Mouse (Mus musculus): Measurements from ENCODE around the gene Gosr1.
"Not testable (repeated sequence)": the region's sequence is repeated elsewhere in the genome, so short reads cannot be mapped to it uniquely, and the experiment has no call there.

The Gosr1 gene

DNA sequence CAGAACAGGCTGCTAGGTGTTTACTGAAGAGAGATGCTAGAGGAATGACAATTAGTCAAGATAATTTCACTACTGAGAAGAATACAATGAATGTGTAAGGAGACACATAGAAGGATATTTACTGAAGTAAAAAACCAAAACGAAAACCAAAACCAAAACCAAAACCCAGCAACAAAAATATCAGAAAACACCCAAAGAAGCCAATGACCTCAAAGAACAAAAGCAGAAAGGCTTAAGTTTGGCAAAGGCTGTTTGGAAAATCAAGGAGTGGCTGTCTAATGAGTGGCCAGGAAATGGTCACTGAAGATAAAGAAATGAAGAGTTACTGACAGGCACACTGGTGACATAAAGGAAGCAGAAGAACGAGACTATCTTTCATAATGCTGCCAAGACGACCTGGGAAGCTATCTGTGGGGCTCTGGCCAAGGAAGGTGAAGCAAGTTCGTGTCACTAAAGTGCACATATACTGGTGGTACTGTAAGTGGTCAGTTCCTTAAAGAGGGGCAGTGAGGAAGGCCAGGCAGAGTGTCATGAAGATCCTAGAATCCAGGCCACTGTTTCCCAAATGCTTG lies 27.5 kb downstream of the Gosr1 start:
- no peak for DNase-seq (ENCODE audit: low read depth, low spot score)

DNA sequence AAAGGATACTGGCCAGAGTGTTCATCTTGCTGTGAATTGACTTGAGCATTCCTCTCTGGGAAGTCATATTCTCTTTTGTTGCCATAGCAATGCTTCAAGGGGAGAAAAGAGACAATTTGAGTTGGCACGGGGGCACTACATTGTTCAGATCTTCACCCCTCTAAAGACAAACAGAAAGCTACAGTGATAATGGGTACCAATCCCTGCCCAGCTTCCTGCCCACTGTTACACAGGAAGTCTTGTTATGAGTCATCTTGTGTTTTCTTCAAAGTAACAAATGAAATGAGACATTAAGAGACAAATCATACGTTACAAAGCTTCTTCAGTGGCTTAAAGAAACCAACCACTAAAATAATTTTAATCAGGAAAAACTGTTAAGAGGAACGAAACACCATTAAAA lies 28.8 kb downstream of the Gosr1 start:
- no peak for DNase-seq (ENCODE audit: low read depth, low spot score)

DNA sequence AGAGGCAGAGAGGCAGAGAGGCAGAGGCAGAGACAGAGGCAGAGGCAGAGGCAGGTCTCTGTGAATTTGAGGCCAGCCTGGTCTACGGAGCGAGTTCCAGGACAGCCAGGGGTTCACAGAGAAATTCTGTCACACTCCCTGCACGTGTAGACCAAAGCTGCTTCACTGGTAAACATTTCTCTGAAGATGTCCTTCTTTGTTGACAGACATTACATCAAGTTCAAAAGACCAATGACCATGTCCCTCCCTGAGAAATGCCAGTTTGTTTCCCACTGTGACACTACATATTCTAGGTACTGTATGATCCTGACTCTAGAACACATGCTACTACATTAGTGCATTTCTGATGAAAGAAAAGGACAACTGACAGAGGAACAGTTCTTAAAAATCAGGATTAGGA lies 32.7 kb downstream of the Gosr1 start:
- no peak for DNase-seq (ENCODE audit: low read depth, low spot score)

DNA sequence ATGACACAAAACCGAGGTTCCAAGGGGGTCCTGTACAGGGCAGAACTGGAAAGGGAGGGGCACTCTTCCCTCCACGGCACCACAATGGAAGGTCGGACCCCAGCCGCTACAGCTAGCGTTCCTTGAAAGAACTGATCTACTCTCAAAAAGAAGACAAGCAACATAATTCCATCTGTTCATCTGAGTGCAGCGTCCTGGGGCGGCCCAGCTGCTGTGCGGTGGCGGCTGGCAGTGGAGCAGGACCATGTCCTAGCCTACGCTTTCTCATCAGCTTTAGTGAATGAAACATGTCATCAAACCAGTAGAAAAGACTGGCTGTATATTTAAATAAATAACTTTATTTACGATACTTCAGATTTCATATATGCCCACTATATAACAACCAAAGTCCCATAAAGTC lies 35.3 kb downstream of the Gosr1 start:
- DNase-seq (ENCODE audit: low read depth, low spot score), result no peak

DNA sequence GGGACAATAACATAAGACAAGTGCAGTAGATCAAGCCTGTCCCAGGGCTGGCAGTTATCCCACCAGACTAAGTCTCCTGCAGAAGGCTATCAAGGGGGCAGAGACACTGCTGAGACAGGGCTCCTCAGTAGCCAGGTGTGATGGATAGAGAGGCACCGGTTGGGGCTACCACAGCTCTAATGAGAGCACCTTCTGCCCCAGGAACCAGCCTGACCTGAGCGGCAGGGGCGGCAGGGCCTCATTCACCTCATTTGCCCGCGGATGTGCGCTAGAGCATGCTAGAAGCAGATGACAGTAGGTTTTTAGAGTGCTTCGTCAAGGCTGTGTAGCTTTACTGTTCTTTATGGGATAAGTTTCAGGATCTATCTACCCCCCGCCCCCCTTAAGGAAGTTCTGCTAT lies 39.5 kb downstream of the Gosr1 start:
- no peak for DNase-seq (ENCODE audit: low read depth, low spot score)

DNA sequence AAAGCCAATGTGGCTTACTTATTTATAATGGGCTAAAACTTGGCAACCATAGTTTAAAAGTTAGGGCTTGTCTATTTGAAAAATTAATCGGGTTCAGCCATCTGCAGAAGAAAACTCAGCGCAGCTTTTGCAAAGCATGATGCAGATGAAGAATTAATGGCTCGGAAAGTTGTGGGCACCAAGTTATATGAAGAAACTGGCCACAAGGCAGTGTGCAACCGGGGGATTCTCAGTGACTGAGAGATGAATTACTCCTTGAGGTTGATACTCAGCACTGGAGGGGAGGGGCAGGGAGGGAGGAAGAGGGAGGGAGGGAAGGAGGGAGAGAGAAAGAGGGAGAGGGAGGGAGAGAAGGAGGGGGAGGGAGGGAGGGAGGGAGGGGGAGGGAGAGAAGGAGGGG lies 46.4 kb downstream of the Gosr1 start:
- no peak for DNase-seq (ENCODE audit: low read depth, low spot score)

DNA sequence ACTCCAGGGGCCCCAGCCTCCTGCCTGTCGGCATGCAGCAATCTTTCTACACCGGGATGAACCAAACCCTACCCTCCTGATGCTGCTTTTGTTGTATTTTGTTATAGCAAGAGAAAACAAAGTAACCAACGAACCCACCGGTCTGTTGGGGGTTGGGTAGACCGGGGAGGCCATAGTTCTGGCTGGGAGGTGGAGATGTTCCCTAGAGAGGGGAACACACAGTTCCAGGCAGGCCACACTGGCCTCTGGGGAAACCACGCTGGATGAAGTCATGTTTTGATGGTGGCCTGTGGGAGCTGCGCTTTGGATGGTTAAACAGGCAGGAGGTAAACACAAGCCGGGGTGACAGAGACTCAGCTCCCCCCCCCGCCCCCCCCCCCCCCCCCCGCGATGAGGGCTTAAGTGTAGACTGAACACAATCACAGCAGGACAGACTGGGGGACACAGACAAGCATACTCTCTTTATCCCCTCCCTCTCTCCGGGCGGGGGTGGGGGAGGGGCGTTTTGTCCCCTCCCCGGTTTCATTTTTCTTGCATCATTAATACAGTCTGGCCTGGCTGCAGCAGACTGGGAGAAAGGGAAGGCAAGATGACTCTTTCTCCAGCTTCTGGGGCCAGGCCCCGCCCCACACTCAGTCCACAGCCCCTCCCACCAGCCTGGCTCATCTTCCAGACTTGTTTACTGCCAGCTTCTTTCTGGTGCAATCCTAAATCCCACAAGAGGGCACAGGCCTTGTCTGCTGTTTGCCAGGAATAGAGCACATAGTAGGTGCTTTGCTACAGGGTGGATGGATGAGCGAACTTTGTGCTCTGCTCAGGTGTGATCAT lies 53.5 kb downstream of the Gosr1 start:
- peak; percentile 40 for DNase-seq (ENCODE audit: low read depth, low spot score)

DNA sequence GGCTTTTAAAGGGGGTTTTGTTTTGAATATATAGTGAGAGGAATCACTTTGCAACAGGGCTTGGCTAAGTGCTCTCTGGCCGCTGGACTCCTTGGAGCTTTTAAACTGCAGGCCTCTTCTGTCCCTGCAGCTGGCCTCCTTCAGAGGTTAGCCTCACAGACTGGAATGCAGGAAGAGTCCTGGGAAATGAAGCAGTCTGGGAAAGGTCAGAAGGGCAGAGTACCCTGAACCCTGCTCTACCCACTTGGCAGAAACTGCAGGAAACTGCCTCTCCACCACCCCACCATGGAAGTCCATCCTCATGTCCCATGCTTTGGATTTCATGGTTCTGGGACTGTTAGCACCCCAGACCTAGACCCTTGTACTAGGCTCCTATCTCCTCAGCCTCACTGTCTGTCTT lies 54.5 kb downstream of the Gosr1 start:
- peak; percentile 13 for DNase-seq (ENCODE audit: low read depth, low spot score)

DNA sequence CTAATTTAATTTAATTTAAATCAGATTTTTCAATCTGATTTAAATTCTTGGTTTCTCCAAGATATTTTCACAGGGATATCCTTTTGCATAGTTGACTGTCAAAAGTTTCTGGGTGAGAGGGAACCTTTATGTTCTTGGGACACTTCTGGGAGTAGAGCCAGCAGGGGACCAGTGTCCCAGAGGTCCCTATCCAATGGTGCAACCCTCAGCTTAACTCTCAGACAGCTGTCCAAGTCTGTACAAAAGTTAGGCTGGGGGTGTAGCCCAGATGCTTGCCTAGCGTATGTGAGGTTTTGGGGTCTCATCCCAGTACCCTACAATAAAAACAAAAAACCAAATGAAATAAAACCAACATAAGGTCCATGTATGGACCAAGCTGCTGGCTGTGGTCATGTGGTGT lies 55.3 kb downstream of the Gosr1 start:
- peak; percentile 14 for DNase-seq (ENCODE audit: low read depth, low spot score)

DNA sequence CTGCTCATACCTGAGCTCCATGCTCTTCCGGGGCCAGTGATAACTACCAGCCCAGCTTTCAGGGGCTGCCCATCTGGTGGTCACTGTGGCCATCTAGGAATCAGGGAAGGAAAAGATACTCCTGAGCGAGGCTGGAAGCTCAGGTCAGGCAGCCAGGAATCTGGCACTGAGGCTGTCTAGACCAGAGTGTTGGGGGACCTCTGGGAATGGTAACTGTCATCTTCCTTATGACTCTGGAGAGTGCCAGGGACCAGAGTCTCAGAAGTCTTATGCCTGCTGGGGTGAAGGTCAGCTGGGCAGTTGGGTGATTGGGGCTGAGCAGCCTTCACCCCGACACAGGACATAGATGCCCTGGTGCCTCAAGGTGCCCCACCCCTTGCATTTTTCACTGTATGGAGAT lies 55.7 kb downstream of the Gosr1 start:
- no peak for DNase-seq (ENCODE audit: low read depth, low spot score)

DNA sequence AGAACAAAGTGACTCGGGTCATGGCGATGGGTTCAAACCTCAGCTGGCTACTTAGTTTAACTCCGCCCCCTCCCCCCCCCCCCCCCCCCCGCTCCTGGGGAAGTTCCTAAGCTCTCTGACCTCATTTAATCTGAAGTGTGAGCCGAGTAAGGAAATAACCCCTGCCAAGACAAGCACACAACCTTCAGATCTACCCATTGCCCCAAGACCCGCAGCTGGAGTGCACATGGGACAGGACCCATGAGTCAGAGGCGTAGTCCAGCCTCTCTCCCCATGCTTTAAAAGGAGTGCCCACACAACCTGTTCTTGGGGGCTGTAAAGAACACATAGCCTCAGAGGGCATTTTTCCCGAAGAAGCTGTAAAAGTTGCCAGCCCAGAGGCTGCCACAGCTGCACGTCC lies 63.8 kb downstream of the Gosr1 start:
- no peak for DNase-seq (ENCODE audit: low read depth, low spot score)

DNA sequence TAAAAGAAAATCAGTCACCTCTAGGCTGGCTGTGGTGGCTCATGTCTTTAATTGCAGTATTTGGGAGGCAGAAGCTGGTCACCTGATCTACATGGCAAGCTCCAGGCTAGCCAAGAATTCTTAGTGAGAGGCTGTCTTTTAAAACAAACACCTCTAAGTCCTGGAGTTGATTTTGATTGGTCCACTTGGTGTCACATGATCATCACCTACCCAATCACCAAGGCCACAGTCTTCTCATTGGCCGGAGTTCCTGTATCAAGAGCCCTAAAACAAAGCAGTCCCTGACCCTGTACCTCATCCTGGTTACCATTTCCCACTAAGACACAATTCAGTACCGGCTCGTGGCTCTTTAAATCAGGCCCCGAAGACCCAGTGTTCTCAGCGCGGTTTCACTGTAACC lies 67.6 kb downstream of the Gosr1 start:
- DNase-seq (ENCODE audit: low read depth, low spot score), result no peak

DNA sequence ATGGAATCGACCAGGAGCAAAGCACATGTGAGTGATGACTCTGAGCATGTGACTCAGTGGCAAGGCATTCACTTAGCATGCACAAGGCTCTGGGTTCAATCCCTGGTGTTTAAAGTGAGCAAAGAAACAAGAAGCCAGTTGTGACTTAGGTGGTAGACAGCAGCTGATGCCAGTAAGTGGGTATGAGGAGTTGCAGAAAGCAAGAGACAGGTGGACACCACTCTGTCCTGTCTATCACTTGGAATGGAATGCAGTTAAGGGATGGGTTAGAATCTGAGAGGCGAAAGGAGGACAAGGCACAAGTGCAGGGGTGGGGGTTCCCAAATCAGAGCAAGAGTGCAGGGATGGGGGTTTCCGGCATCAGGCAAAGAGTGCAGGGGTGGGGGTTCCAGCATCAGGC lies 71.3 kb downstream of the Gosr1 start:
- DNase-seq (ENCODE audit: low read depth, low spot score), result no peak

DNA sequence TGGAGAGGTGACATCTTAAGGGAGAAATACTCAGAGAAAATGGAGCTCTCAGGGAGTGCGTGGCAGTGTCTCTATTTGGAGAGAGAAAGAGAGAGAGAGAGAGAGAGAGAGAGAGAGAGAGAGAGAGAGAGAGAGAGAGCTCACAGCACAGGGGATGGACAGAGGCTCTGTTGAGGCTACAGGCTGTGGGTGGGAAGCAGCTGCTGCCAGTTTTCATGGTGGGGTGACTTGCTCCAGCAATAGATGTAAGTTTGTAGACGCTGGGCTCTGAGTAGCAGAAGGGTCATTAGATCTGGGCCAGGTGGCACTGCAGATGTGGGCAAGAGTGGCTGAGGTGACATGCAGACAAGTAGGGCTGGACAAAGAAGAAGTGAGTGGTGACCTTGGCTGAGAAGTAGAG lies 77.8 kb downstream of the Gosr1 start:
- DNase-seq (ENCODE audit: low read depth, low spot score), result no peak

DNA sequence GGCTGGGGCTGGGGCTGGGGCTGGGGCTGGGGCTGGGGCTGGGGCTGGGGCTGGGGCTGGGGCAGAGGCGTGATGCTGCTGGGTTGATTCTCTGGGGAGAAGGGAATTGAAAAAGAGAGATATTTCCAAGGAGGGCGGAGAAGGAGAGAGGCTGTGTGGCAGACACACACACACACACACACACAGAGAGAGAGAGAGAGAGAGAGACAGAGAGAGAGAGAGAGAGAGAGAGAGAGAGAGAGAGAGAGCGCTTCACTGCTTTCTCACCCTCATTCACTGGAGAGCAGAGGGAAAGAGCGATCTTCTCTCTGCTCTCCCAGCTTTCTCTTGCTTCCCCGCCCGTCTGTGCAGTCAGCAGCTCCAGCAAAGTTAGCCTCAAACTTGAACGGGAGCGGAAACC lies 83.9 kb downstream of the Gosr1 start, which contains the start of gene Trarg1:
Trarg1 (plus strand) TSS at position 301 of the 400 bp plus-strand sequence.
- DNase-seq (ENCODE audit: low read depth, low spot score), result not testable (repeated sequence)
